Mouse (Mus musculus) E14TG2a.4 (cell line): ENCODE measurements around the gene Tapt1.

ENCODE experiments used
- CTCF ChIP-seq: conservative IDR thresholded peaks from 2 replicates; pipeline ENCODE4 v1.5.1; 2014; ENCODE audit warnings: low read length
- NANOG ChIP-seq: IDR thresholded peaks from 2 replicates; pipeline ENCODE4 v1.6.1; 2014; ENCODE audit warnings: borderline replicate concordance, low read length, mixed read lengths
- POU5F1 ChIP-seq: IDR thresholded peaks from 2 replicates; pipeline ENCODE4 v1.6.1; 2014; ENCODE audit warnings: low read length, borderline replicate concordance

DNA sequence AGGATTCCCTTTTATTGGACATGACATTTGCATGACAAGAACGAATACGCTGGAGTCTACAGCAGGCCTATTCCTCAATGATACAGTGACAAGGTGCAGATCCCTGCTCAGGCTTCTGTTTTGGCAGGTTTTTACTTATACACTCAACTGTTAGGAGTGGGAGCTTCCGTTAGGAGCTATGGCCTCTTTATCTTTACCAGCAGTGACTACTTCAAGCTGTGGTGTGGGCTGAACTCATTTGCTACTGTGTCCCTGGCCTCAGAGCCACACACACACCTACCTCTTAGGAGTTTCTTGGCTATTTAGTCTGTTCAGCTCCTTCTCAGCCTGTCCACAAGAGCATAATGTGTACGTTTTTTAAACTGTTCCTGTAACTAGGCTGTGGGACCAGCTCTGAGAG, 30.3 kb downstream of the Tapt1 start:
- no peak for TF ChIP-seq CTCF
- TF ChIP-seq NANOG, result no peak
- no peak for TF ChIP-seq POU5F1
